Mouse (Mus musculus) stomach, embryonic 15.5 days (tissue): ENCODE data around the gene Rras. TPM values are rescaled to one million over a fixed set of nuclear protein-coding genes. Genes with fewer than 3 reads are reported as not detected.
"Not testable (repeated sequence)": the region's sequence is repeated elsewhere in the genome, so short reads cannot be mapped to it uniquely, and the experiment has no call there.

Source experiments
- ATAC-seq: fragments of 200-750 bp; cut with Nextera tagmentation; 2 replicates; pipeline ENCODE4 v1.8.0; 2017; ENCODE audit warnings: low read depth, moderate number of reproducible peaks, moderate TSS enrichment; ENCODE audit not compliant: insufficient read depth, low FRiP score
- H3K27ac ChIP-seq: fragments of 300-500 bp; sonication (generic); 2 replicates; pipeline ENCODE4 v1.5.1; 2015; ENCODE audit warnings: mild to moderate bottlenecking, inconsistent platforms
- H3K27me3 ChIP-seq: fragments of 300-500 bp; sonication (generic); replicated peaks from 2 replicates; pipeline ENCODE4 v1.6.1; 2015; ENCODE audit warnings: inconsistent platforms
- H3K36me3 ChIP-seq: fragments of 300-500 bp; sonication (generic); 2 replicates; pipeline ENCODE4 v1.6.1; 2015; ENCODE audit warnings: inconsistent platforms
- H3K4me1 ChIP-seq: fragments of 300-500 bp; sonication (generic); 2 replicates; pipeline ENCODE4 v1.6.1; 2015; ENCODE audit warnings: inconsistent platforms
- H3K4me2 ChIP-seq: fragments of 300-500 bp; sonication (generic); 2 replicates; pipeline ENCODE4 v1.6.1; 2015; ENCODE audit warnings: mild to moderate bottlenecking, inconsistent platforms
- H3K4me3 ChIP-seq: fragments of 300-500 bp; sonication (generic); replicated peaks from 2 replicates; pipeline ENCODE4 v1.5.1; 2015; ENCODE audit warnings: inconsistent platforms
- H3K9ac ChIP-seq: fragments of 300-500 bp; sonication (generic); 2 replicates; pipeline ENCODE4 v1.6.1; 2015; ENCODE audit warnings: inconsistent platforms
- H3K9me3 ChIP-seq: fragments of 300-500 bp; sonication (generic); 2 replicates; pipeline ENCODE4 v1.6.1; 2016; ENCODE audit warnings: inconsistent platforms
- WGBS: fragments of 180-500 bp; shearing (Covaris S2); methylation state at CpG from one replicate; pipeline ENCODE4 v1.1.7; 2015; 5-methylcytosine and 5-hydroxymethylcytosine counted together
- polyA plus RNA-seq: library from polyadenylated mRNA; unstranded; fragments of >200 nt; fragmentation: Nextera tagmentation; extraction: Ambion mirVana; gene quantifications from 2 replicates; pipeline ENCODE4 v1.2.1, GENCODE M21; 2015

Gene Rras
- polyA plus RNA-seq, 1 experiment from 2014 or later: 58.0 TPM

DNA sequence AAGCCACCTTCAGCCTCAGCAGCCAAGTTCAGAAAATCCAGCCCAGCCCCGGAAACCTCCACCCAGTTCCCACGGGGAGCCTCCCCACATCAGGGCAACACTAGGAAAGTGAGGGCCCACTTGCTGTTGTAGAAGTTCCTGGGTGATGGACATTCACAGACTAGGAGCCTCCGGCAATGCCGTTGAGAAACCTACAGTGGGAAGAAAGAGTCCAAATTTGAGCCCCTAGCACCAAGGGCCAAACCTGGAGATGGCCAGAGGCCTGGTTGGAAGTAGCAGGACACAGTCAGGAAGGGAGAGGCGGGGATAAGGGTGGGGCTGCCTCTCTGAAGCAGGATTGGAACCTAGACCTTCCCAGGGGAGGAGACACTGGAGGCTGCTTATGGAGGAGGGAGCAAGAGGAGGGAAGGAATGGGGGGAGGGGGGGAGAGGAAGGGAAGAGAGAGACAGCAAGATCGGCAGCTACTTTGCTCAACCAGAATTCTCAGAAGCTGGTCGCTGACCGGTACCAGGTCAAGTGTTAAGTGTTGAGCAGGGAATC lies 1.3 kb downstream of the Rras start:
- Histone ChIP-seq H3K27me3 (no peaks in the 10 kb centered on the region), H3K9ac (no peak overlapping the region; the same call in 1 of the 2 replicates), H3K4me2 (peak overlapping the region; percentile 90), H3K4me1 (peaks cover 22% of the 10 kb centered on the region), H3K4me3 (peak overlapping the region; percentile 87), H3K27ac (peak overlapping the region; percentile 100), H3K9me3 (no peaks in the 10 kb centered on the region), H3K36me3 (no peaks in the 10 kb centered on the region)
- ATAC-seq: no peak
- 35% methylated on average over 8 of the region's 8 CpGs for WGBS

DNA sequence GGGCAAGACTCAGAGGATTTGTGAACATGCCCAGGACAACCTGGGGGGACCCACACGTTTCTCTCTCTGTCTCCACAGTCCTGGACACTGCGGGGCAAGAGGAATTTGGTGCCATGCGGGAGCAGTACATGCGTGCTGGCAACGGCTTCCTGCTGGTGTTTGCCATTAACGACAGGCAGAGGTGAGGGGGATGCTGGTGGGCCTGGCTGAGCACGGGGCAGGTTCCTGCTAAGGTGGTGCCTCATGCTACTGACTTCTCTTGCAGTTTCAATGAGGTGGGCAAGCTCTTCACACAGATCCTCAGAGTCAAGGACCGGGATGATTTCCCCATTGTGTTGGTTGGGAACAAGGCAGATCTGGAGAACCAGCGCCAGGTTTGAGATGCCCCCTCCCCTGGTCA lies 2.5 kb downstream of the Rras start:
- H3K9ac ChIP-seq: no peak overlapping the region
- H3K27ac ChIP-seq: no peak overlapping the region
- no peaks in the 10 kb centered on the region for H3K27me3 ChIP-seq
- ATAC-seq: no peak
- no peak overlapping the region for H3K4me3 ChIP-seq
- no peak overlapping the region for H3K4me2 ChIP-seq
- H3K4me1 ChIP-seq: peaks cover 18% of the 10 kb centered on the region
- WGBS: 70% methylated on average over 9 of the region's 9 CpGs
- H3K36me3 ChIP-seq: no peaks in the 10 kb centered on the region
- no peaks in the 10 kb centered on the region for H3K9me3 ChIP-seq

DNA sequence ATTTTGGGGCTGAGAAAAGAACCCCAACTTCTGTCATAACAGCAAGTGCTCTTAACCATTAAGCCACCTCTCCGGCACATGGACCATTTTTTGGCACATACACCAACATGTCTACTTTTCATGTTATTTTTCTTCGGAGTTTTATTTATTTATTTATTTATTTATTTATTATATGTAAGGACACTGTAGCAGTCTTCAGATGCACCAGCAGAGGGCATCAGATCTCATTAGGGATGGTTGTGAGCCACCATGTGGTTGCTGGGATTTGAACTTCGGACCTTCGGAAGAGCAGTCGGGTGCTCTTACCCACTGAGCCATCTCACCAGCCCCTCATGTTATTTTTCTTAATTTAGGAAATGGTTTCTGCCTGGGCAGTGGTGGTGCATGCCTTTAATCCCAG lies 6.0 kb downstream of the Rras start:
- H3K4me3 ChIP-seq, H3K4me2 ChIP-seq, H3K27ac ChIP-seq, H3K27me3 ChIP-seq, H3K9me3 ChIP-seq, H3K9ac ChIP-seq, ATAC-seq: not testable (repeated sequence)
- Histone ChIP-seq H3K4me1 (peaks cover 17% of the 10 kb centered on the region), H3K36me3 (peaks cover 17% of the 10 kb centered on the region)
- 77% methylated on average over 5 of the region's 5 CpGs for WGBS

DNA sequence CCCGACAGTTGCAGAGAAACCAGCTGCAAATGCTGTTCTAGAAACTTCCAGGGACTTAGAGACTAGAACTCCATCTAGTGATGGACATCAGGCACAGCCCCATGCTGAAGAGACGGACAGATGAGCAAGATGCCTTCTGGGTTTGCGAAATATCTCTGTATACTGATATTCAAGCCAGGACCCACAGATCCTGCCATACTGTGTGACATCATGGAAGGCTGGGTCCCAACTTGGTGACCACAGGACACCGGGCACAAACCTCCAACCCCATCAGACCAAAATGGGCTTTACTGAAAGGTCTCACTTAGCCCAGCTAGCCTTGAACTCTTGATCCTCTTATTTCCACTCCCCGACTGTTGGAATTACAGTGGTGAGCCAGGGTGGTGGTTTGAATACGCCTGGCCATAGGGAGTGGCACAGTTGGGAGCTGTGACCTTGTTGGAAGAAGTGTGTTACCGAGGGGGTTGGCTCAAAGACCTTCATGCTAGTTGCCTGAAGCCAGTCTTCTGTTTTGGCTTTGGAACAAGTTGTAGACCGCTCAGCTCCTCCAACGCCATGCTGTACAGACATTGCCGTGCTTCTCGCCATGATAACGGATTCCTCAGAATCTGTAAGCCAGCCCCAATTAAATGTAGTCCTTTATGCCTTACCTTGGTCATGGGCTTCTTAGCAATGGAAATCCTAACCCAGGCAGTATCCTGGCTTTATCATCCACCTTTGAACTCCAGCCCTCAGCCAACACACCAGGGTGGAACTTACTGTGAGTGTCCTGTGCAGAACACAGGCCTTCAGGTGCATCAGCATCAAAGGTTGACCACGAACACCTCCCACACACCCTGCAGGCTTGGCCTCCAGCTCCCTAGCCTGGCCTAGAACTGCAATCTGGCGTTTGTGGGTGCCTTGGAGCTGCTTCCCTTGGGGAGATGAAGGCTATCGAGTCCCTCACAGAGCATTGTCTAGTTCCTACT lies 6.8 kb downstream of the Rras start:
- H3K4me1 ChIP-seq: peaks cover 9% of the 10 kb centered on the region; the same call in 1 of the 2 replicates
- no peak for ATAC-seq
- H3K4me3 ChIP-seq: no peak overlapping the region
- H3K4me2 ChIP-seq: no peak overlapping the region
- no peak overlapping the region for H3K9ac ChIP-seq
- WGBS: 82% methylated on average over 15 of the region's 15 CpGs
- H3K9me3 ChIP-seq: no peaks in the 10 kb centered on the region
- H3K27ac ChIP-seq: no peak overlapping the region
- peaks cover 24% of the 10 kb centered on the region for H3K36me3 ChIP-seq
- H3K27me3 ChIP-seq: no peaks in the 10 kb centered on the region

DNA sequence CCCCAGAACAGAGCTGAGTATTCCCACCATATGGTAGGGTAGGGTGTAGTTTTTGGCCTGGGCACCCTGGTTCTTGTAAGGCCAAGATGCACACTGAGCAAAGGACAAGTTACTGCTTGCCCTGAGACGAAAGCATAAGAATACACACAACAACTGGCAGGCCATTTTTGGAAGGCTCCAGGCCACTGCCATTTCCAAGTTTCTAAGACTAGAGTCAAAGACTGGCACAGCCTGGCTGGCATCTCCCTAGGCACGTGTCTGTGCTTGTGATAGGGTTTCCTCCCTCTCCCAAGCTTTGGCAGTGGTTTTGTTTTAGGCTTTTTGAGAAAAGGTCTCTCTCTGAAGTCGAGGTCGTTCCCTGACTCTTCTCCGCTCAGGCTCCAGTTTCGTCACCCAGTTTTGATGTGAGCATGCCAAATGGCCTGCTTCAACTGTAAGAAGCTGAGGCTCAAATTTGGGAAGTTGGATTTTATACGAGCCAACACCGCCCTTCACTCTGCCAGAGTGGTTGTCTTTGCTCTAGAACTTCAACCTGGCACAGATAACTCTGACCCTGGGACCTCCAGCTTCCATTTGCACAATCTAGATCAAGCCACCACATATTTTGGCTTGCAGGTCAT lies 8.0 kb downstream of the Rras start:
- H3K4me2 ChIP-seq: no peak overlapping the region
- ATAC-seq: no peak
- H3K9ac ChIP-seq: no peak overlapping the region
- peaks cover 35% of the 10 kb centered on the region for H3K36me3 ChIP-seq
- peaks cover 8% of the 10 kb centered on the region; the same call in 1 of the 2 replicates for H3K4me1 ChIP-seq
- H3K9me3 ChIP-seq: no peaks in the 10 kb centered on the region
- 66% methylated on average over 8 of the region's 8 CpGs for WGBS
- no peak overlapping the region for H3K4me3 ChIP-seq
- H3K27ac ChIP-seq: peak overlapping the region; percentile 12; the same call in 1 of the 2 replicates
- no peaks in the 10 kb centered on the region for H3K27me3 ChIP-seq

DNA sequence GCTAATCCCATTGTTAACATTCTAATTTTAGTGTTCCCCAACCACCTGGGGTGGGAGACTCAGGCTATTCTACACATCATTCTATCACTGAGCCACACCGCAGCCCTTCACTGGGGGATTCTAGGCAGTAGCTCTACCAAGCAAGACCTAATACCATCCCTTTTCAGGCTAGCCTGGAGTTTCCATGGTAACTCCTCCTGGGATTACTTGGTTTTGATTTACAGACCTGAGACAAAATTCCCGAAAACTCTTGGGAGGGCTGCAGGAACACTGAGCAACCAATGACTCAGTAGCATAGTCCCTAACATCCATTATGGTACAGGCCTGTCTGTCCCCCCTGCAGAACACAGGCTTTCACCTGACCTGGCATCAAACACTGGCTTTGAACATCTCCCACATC lies 8.5 kb downstream of the Rras start:
- Histone ChIP-seq H3K27me3 (no peaks in the 10 kb centered on the region), H3K9me3 (no peaks in the 10 kb centered on the region), H3K9ac (no peak overlapping the region), H3K4me1 (peaks cover 5% of the 10 kb centered on the region; the same call in 1 of the 2 replicates), H3K4me3 (no peak overlapping the region), H3K36me3 (peaks cover 41% of the 10 kb centered on the region), H3K4me2 (no peak overlapping the region), H3K27ac (no peak overlapping the region; the same call in 1 of the 2 replicates)
- no peak for ATAC-seq
- 63% methylated on average over 2 of the region's 2 CpGs for WGBS

DNA sequence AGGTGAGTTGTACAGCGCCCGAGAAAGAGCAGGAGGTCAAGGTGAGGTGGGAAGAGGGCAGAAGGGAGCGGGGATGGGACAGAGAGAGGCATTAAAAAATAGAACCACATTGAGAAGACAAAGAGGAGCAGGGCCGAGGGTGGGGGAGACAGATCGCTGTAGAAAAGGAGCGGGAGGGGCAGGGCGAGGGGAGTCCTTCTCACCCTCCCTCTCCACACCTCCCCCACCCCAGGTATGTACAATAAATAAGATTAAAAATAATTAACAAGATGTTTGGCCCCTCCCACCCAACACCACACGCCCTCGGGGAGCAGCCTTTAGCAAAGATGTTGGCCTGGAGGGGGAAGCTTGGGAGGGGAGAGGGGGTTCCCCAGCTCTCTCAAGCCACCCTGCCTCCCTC lies 10.0 kb downstream of the Rras start:
- WGBS: 82% methylated on average over 9 of the region's 9 CpGs
- Histone ChIP-seq H3K4me1 (peaks cover 5% of the 10 kb centered on the region; the same call in 1 of the 2 replicates), H3K36me3 (peaks cover 54% of the 10 kb centered on the region), H3K4me2 (no peak overlapping the region), H3K4me3 (no peak overlapping the region), H3K9me3 (no peaks in the 10 kb centered on the region), H3K9ac (no peak overlapping the region), H3K27me3 (no peaks in the 10 kb centered on the region), H3K27ac (no peak overlapping the region)
- ATAC-seq: no peak

DNA sequence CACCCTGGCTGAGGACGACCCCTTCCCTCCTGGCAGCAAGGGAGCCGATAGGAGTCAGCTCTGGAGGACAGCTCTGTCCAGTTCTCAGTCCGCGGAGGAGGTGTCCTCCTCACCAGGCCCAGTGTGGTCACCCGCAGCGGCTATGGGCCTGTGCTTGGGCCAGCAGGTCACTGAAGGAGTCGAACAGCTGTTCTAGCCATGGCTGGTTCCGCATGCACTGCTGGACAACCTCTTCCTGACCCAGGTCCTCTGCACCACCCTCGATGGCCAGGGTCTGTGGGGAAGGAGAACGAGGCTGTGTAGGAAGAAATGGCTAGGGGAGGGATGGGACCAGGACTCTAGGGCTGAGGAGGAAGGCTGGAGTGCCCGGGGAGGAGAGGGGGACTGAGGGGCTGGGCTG lies 10.6 kb downstream of the Rras start:
- WGBS: 86% methylated on average over 11 of the region's 11 CpGs

DNA sequence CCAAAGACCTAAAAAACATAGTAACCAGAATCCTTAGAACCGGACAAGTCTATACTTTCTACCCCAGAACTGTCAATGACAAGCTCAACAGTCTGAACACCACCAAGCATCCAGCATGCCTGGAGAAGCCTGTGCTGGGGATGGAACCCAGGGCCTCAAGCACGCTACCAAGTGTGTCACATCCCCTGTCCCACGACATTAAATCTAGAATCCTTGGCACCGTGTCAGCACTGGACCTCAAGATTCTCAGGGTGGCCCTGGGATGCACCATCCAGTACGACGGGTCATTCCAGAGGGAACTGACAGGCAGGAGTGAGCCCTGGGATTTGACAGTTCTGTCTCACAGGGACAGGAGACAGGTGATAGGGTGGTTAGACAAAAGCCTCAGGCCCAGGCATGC lies 12.2 kb downstream of the Rras start:
- WGBS: 92% methylated on average over 6 of the region's 6 CpGs
- peaks cover under 1% of the 10 kb centered on the region; the same call in 1 of the 2 replicates for H3K4me1 ChIP-seq
- H3K9me3 ChIP-seq: no peaks in the 10 kb centered on the region
- no peak overlapping the region for H3K27ac ChIP-seq
- H3K27me3 ChIP-seq: no peaks in the 10 kb centered on the region
- no peak overlapping the region for H3K4me2 ChIP-seq
- H3K4me3 ChIP-seq: no peak overlapping the region
- H3K36me3 ChIP-seq: peaks cover 74% of the 10 kb centered on the region
- no peak overlapping the region for H3K9ac ChIP-seq
- no peak for ATAC-seq

More for the DNA sequence above, 10.6 kb downstream of the Rras start:
- H3K4me3 ChIP-seq: no peak overlapping the region
- H3K36me3 ChIP-seq: peaks cover 58% of the 10 kb centered on the region
- H3K9me3 ChIP-seq: no peaks in the 10 kb centered on the region
- H3K9ac ChIP-seq: no peak overlapping the region
- no peak overlapping the region for H3K27ac ChIP-seq
- peaks cover 5% of the 10 kb centered on the region; the same call in 1 of the 2 replicates for H3K4me1 ChIP-seq
- no peak for ATAC-seq
- no peak overlapping the region for H3K4me2 ChIP-seq
- no peaks in the 10 kb centered on the region for H3K27me3 ChIP-seq

DNA sequence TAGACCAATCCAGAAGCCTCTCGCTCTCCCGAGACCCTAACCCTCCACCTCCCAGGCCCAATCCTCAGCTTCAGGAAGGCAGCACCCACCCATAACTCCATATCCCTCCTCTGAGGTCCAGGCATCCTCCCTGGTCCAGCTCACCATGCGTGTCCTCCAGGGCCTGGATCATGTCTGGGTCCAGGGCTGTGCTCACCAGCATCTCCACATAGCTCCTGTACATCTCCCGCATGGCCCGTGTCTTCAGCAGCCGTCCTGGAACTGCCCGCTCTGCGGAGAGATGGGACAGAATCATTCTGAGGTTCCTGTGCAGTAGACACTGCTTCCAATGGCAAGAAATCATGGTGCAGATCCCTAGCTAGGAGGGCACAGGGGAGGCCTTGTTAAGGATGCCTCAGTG lies 13.1 kb downstream of the Rras start:
- ATAC-seq: no peak
- no peak overlapping the region for H3K9ac ChIP-seq
- no peak overlapping the region for H3K4me3 ChIP-seq
- peaks cover 83% of the 10 kb centered on the region for H3K36me3 ChIP-seq
- no peaks in the 10 kb centered on the region for H3K9me3 ChIP-seq
- no peak overlapping the region for H3K27ac ChIP-seq
- no peaks in the 10 kb centered on the region for H3K4me1 ChIP-seq
- no peaks in the 10 kb centered on the region for H3K27me3 ChIP-seq
- 94% methylated on average over 8 of the region's 8 CpGs for WGBS
- no peak overlapping the region for H3K4me2 ChIP-seq

DNA sequence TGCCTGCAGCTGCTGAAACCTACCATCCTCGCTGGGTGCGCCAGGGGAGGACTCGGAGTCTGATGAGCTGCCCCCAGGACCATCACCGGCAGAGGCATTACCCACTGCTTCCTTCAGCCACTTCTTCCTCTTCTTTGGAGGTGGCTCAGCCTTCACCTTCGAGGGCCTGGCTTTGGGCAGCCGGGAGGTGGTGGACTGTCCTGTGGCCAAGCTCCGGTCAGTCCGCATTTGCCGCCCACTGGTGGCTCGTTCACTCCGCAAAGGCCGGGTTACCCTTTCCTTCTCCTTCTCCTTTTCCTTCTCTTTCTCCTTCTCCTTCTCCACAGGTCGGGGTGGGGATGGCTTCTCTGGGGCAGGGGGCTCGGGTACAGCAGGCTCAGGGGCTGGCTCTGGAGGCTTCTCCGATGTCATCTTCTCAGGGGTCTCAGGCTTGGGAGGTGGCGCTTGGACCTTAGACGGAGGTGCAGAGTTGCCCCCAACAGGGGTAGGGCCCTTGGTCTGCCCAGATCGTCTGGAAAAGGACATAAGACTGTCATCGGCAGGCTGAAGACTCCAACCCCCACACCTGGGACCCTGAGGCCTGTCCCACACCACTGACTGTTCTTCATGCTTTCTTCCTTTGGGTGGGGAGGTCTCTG lies 16.1 kb downstream of the Rras start:
- no peak overlapping the region for H3K27ac ChIP-seq
- H3K9ac ChIP-seq: no peak overlapping the region
- H3K4me2 ChIP-seq: no peak overlapping the region
- H3K9me3 ChIP-seq: no peaks in the 10 kb centered on the region
- no peaks in the 10 kb centered on the region for H3K4me1 ChIP-seq
- peaks cover 83% of the 10 kb centered on the region for H3K36me3 ChIP-seq
- no peak overlapping the region for H3K4me3 ChIP-seq
- WGBS: 94% methylated on average over 19 of the region's 19 CpGs
- H3K27me3 ChIP-seq: no peaks in the 10 kb centered on the region
- ATAC-seq: no peak
